Mouse (Mus musculus) kidney, embryonic 14.5 days (tissue): ENCODE measurements around the gene Hormad2. TPM values are rescaled to one million over a fixed set of nuclear protein-coding genes. Genes with fewer than 3 reads are reported as not detected.

Experiments used
- ATAC-seq: fragments of 200-750 bp; cut with Nextera tagmentation; 2 replicates; pipeline ENCODE4 v1.8.0; 2017; ENCODE audit warnings: moderate number of reproducible peaks, mild to moderate bottlenecking, moderate TSS enrichment, moderate library complexity; ENCODE audit not compliant: low FRiP score, low TSS enrichment
- H3K27ac ChIP-seq: fragments of 300-500 bp; sonication (generic); 2 replicates; pipeline ENCODE4 v1.5.1; 2014; ENCODE audit warnings: low read depth, mild to moderate bottlenecking, low read length, moderate library complexity, mixed read lengths
- H3K27me3 ChIP-seq: fragments of 300-500 bp; sonication (generic); 2 replicates; pipeline ENCODE4 v1.6.1; 2014; ENCODE audit warnings: mild to moderate bottlenecking, low read length; ENCODE audit not compliant: control insufficient read depth, insufficient read depth
- H3K36me3 ChIP-seq: fragments of 300-500 bp; sonication (generic); 2 replicates; pipeline ENCODE4 v1.6.1; 2014; ENCODE audit warnings: low read length, mixed read lengths; ENCODE audit not compliant: control insufficient read depth, insufficient read depth
- H3K4me1 ChIP-seq: fragments of 300-500 bp; sonication (generic); 2 replicates; pipeline ENCODE4 v1.6.1; 2014; ENCODE audit warnings: low read length, mixed read lengths; ENCODE audit not compliant: control insufficient read depth, insufficient read depth
- H3K4me2 ChIP-seq: fragments of 300-500 bp; sonication (generic); replicated peaks from 2 replicates; pipeline ENCODE4 v1.6.1; 2014; ENCODE audit warnings: low read depth, mild to moderate bottlenecking, low read length
- H3K4me3 ChIP-seq: fragments of 300-500 bp; sonication (generic); 2 replicates; pipeline ENCODE4 v1.5.1; 2014; ENCODE audit warnings: mild to moderate bottlenecking, low read length
- H3K9ac ChIP-seq: fragments of 300-500 bp; sonication (generic); 2 replicates; pipeline ENCODE4 v1.6.1; 2014; ENCODE audit warnings: low read depth, mild to moderate bottlenecking, low read length, moderate library complexity
- H3K9me3 ChIP-seq: fragments of 300-500 bp; sonication (generic); 2 replicates; pipeline ENCODE4 v1.6.1; 2016; ENCODE audit warnings: low read length; ENCODE audit not compliant: control insufficient read depth
- WGBS: fragments of 180-500 bp; shearing (Covaris S2); extraction: QIAGEN DNeasy Blood & Tissue Kit; methylation state at CpG from one replicate; pipeline ENCODE4 v1.1.7; 2014; 5-methylcytosine and 5-hydroxymethylcytosine counted together
- polyA plus RNA-seq: library from polyadenylated mRNA; unstranded; fragments of >200 nt; fragmentation: Nextera tagmentation; extraction: Ambion mirVana; gene quantifications from 2 replicates; pipeline ENCODE4 v1.2.1, GENCODE M21; 2014

Hormad2 gene
- polyA plus RNA-seq, 1 experiment from 2014 or later: 0.16 TPM

- 92% methylated on average over 1 of the region's 1 CpGs for WGBS
- Histone ChIP-seq H3K36me3 (no peaks in the 10 kb centered on the region), H3K4me1 (no peaks in the 10 kb centered on the region), H3K27me3 (no peaks in the 10 kb centered on the region), H3K9ac (no peak overlapping the region), H3K9me3 (no peaks in the 10 kb centered on the region), H3K27ac (no peak overlapping the region), H3K4me3 (no peak overlapping the region), H3K4me2 (no peak overlapping the region)
- ATAC-seq: no peak
These were observed 101.6 kb downstream of the Hormad2 start for GRCm38 (mm10) chr11:4339275-4339674.

DNA sequence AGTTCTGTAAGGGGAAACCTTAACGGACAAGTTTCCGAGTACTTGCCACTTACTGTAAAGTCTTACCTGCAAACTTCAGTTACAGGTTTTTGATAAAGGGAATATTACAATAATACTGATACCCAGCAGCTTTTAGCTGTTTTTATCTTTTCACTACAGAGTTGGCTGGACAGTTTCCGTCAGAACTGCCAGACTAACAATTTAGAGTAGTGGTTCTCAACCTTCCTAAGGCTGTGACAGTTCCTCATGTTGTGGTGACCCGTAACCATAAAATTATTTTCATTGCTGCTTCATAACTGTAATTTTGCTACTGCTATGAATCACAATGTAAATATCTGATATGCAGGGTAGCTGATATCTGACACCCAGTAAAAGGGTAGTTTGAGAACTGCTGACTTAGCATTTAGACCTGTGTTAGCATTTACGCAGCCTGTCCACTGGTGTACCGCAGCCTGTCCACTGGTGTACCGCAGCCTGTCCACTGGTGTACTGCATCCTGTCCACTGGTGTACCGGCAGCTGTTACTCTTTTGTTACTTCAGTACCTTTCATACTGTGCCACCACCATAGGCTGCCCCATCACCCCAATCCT, 104.1 kb downstream of the Hormad2 start:
- Histone ChIP-seq H3K9me3 (no peaks in the 10 kb centered on the region), H3K4me2 (no peak overlapping the region), H3K9ac (no peak overlapping the region), H3K27me3 (no peaks in the 10 kb centered on the region), H3K4me3 (no peak overlapping the region), H3K4me1 (no peaks in the 10 kb centered on the region), H3K36me3 (no peaks in the 10 kb centered on the region), H3K27ac (no peak overlapping the region)
- WGBS: 83% methylated on average over 8 of the region's 8 CpGs
- no peak for ATAC-seq

DNA sequence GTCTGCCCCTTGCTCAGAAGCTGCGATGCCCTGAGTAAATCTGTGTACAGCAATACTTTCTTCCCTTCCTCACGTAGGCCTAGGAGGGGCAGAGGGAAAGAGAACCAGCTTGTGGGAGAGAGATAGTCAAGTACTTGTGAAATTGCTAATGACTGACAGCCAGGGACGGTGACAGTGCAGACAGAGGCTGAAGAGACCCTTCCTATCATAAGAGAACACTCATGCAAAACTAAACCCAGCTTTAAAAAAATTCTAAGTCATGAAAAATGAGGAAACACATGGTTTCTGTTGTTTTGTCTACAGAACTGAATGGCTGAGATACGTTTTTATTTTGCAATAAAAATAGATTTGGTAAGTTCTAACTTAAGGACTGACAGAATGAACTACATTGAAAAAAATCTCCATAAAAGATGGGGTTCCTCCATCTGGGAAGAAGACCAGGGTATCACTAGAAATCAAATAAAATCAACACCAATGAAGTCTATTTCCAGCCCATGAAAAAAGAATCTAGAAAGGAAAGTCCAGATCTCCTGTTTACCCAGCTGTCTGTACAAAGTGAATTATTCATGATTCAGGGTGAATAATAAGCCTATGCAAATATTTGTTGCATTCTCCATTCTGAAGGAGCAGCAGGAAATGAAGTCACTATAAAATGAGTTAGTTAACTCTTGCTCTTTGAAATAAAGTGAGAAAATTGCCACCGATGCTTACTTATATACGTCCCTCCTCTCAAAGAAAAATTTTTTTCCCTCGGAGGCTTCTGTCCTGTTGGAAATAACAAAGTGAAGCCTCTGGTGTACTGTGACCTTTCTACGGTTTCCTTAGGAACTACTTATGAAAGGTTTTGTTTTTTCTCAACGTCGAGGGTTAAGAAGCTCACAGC, 104.9 kb downstream of the Hormad2 start:
- Histone ChIP-seq H3K27me3 (no peaks in the 10 kb centered on the region), H3K9me3 (no peaks in the 10 kb centered on the region), H3K36me3 (no peaks in the 10 kb centered on the region), H3K27ac (no peak overlapping the region), H3K9ac (no peak overlapping the region), H3K4me2 (no peak overlapping the region), H3K4me1 (no peaks in the 10 kb centered on the region), H3K4me3 (no peak overlapping the region)
- WGBS: 57% methylated on average over 10 of the region's 10 CpGs
- no peak for ATAC-seq

GRCm38 (mm10) chr11:4332961-4333360, 107.9 kb downstream of the Hormad2 start:
- Histone ChIP-seq H3K9ac (no peak overlapping the region), H3K4me3 (no peak overlapping the region), H3K27ac (no peak overlapping the region), H3K4me2 (no peak overlapping the region), H3K27me3 (no peaks in the 10 kb centered on the region), H3K36me3 (no peaks in the 10 kb centered on the region), H3K9me3 (no peaks in the 10 kb centered on the region), H3K4me1 (no peaks in the 10 kb centered on the region)
- 83% methylated on average over 2 of the region's 2 CpGs for WGBS
- ATAC-seq: no peak

- ATAC-seq: no peak
- no peaks in the 10 kb centered on the region for H3K9me3 ChIP-seq
These were observed 112.7 kb downstream of the Hormad2 start for GRCm38 (mm10) chr11:4328188-4328587.

GRCm38 (mm10) chr11:4323481-4323880, 117.4 kb downstream of the Hormad2 start:
- no peak for ATAC-seq
- WGBS: 66% methylated on average over 11 of the region's 11 CpGs
- Histone ChIP-seq H3K4me1 (no peaks in the 10 kb centered on the region), H3K4me2 (no peak overlapping the region), H3K9ac (no peak overlapping the region), H3K4me3 (no peak overlapping the region), H3K36me3 (no peaks in the 10 kb centered on the region), H3K27me3 (no peaks in the 10 kb centered on the region), H3K27ac (no peak overlapping the region), H3K9me3 (no peaks in the 10 kb centered on the region)

More at GRCm38 (mm10) chr11:4328188-4328587, 112.7 kb downstream of the Hormad2 start:
- H3K27me3 ChIP-seq: no peaks in the 10 kb centered on the region
- H3K27ac ChIP-seq: no peak overlapping the region
- no peak overlapping the region for H3K9ac ChIP-seq
- H3K36me3 ChIP-seq: no peaks in the 10 kb centered on the region
- H3K4me2 ChIP-seq: no peak overlapping the region
- 78% methylated on average over 3 of the region's 3 CpGs for WGBS
- H3K4me1 ChIP-seq: no peaks in the 10 kb centered on the region
- no peak overlapping the region for H3K4me3 ChIP-seq

DNA sequence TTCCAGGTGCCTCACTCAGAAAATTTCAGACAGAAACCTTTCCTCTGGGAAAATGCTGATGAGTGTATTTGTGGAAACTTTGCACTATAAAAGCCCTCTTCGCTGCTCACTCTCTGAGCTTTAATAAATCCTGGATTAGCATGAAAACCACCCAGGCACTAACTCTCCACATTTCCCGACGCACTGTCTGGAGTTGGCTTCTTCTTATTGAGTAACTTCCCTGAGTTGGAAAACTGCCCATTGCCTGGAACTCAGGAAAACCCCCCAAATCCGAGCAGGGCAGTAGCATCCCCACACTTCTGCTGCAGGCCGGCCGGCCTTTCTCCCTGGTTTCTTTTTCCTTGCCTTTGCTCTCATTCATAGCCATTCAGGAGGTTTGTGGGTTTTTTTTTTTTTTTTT, 118.0 kb downstream of the Hormad2 start:
- WGBS: 66% methylated on average over 6 of the region's 6 CpGs
- no peaks in the 10 kb centered on the region for H3K9me3 ChIP-seq
- ATAC-seq: no peak
- H3K9ac ChIP-seq: no peak overlapping the region
- H3K4me2 ChIP-seq: no peak overlapping the region
- H3K4me1 ChIP-seq: no peaks in the 10 kb centered on the region
- no peaks in the 10 kb centered on the region for H3K27me3 ChIP-seq
- no peaks in the 10 kb centered on the region for H3K36me3 ChIP-seq
- no peak overlapping the region for H3K4me3 ChIP-seq
- H3K27ac ChIP-seq: no peak overlapping the region

- no peak for ATAC-seq
- WGBS: 68% methylated on average over 4 of the region's 4 CpGs
- Histone ChIP-seq H3K9me3 (no peaks in the 10 kb centered on the region), H3K36me3 (no peaks in the 10 kb centered on the region), H3K27me3 (no peaks in the 10 kb centered on the region), H3K9ac (no peak overlapping the region), H3K27ac (no peak overlapping the region), H3K4me3 (no peak overlapping the region), H3K4me2 (no peak overlapping the region), H3K4me1 (no peaks in the 10 kb centered on the region)
These were observed 120.0 kb downstream of the Hormad2 start for GRCm38 (mm10) chr11:4320876-4321275.

DNA sequence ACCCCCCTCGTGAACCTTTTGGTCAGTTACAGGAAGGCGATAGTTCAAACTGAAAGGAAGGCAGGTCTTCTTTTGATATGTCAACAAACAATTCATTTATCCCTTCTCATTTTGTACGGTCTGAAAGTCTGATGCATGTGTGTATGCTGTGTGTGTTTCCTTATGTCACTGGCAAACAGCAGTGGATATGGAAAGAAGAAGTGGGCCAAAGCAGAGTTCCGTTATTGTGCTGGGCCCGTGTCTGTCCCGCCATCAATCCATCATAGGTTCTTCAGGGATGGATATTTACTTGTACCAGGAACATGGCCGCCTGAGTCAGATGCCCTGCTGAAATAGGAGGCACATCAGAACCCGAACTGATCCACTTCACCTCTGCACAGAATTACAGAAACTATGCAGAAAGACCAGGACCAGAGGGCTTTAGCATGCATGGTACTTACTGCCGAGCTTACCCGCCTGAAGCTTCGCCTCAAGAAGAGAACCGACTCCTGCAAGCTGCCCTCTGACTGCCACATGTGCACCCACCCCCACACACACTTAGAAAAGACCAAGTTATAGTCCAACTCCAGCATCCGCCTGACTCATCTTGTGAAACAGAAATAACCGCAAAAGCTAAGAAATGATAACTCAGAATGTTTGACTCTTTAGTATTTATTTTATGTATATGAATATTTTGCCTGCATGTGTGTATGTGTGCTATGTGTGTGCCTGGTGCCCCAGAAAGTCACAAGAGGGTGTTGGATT, 121.5 kb downstream of the Hormad2 start:
- H3K4me3 ChIP-seq: no peak overlapping the region
- no peaks in the 10 kb centered on the region for H3K9me3 ChIP-seq
- WGBS: 84% methylated on average over 14 of the region's 14 CpGs
- H3K27ac ChIP-seq: no peak overlapping the region
- no peaks in the 10 kb centered on the region for H3K27me3 ChIP-seq
- H3K9ac ChIP-seq: no peak overlapping the region
- no peak for ATAC-seq
- H3K4me1 ChIP-seq: no peaks in the 10 kb centered on the region
- no peaks in the 10 kb centered on the region for H3K36me3 ChIP-seq
- no peak overlapping the region for H3K4me2 ChIP-seq
